Mouse (Mus musculus) forebrain, embryonic 11.5 days (tissue): ENCODE measurements at regions not wholly inside any gene's neighbourhood (a gene's known extent, or its start where the extent isn't known, plus 50 kb on each side); places are given as distances from the start of the nearest gene placed in this dataset.

Experiments used
- ATAC-seq: fragments of 200-750 bp; cut with Nextera tagmentation; replicated peaks from 2 replicates; pipeline ENCODE4 v1.8.0; 2017; ENCODE audit warnings: moderate TSS enrichment; ENCODE audit not compliant: low FRiP score
- DNase-seq: peaks from one replicate; pipeline ENCODE4 v3.0.0-alpha.2; 2017; ENCODE audit warnings: low spot score
- H3K27ac ChIP-seq: fragments of 300-500 bp; sonication (generic); 2 replicates; pipeline ENCODE4 v1.5.1; 2014; ENCODE audit warnings: low read depth, low read length
- H3K27me3 ChIP-seq: fragments of 300-500 bp; sonication (generic); 2 replicates; pipeline ENCODE4 v1.6.1; 2014; ENCODE audit warnings: mild to moderate bottlenecking, low read length, mixed read lengths; ENCODE audit not compliant: control insufficient read depth, insufficient read depth
- H3K36me3 ChIP-seq: fragments of 300-500 bp; sonication (generic); 2 replicates; pipeline ENCODE4 v1.6.1; 2014; ENCODE audit warnings: mild to moderate bottlenecking, low read length, moderate library complexity, mixed read lengths; ENCODE audit not compliant: control insufficient read depth, insufficient read depth
- H3K4me1 ChIP-seq: fragments of 300-500 bp; sonication (generic); replicated peaks from 2 replicates; pipeline ENCODE4 v1.6.1; 2014; ENCODE audit warnings: low read length, mixed read lengths; ENCODE audit not compliant: control insufficient read depth, insufficient read depth
- H3K4me2 ChIP-seq: fragments of 300-500 bp; sonication (generic); 2 replicates; pipeline ENCODE4 v1.6.1; 2014; ENCODE audit warnings: low read depth, mild to moderate bottlenecking, low read length, moderate library complexity, mixed read lengths; ENCODE audit not compliant: severe bottlenecking
- H3K4me3 ChIP-seq: fragments of 300-500 bp; sonication (generic); 2 replicates; pipeline ENCODE4 v1.5.1; 2014; ENCODE audit warnings: low read depth, low read length
- H3K9ac ChIP-seq: fragments of 300-500 bp; sonication (generic); 2 replicates; pipeline ENCODE4 v1.6.1; 2014; ENCODE audit warnings: low read length
- H3K9me3 ChIP-seq: fragments of 300-500 bp; sonication (generic); 2 replicates; pipeline ENCODE4 v1.6.1; 2016; ENCODE audit warnings: low read length, mixed read lengths; ENCODE audit not compliant: control insufficient read depth
- WGBS: fragments of 180-500 bp; shearing (Covaris S2); extraction: QIAGEN DNeasy Blood & Tissue Kit; methylation state at CpG from one replicate; pipeline ENCODE4 v1.1.7; 2014; 5-methylcytosine and 5-hydroxymethylcytosine counted together

- Histone ChIP-seq H3K27ac (peak overlapping the region; percentile 80), H3K4me1 (peaks cover 2% of the 10 kb centered on the region; the same call in 1 of the 2 replicates), H3K36me3 (no peaks in the 10 kb centered on the region), H3K9me3 (no peaks in the 10 kb centered on the region), H3K4me3 (no peak overlapping the region), H3K27me3 (no peaks in the 10 kb centered on the region), H3K9ac (no peak overlapping the region), H3K4me2 (no peak overlapping the region)
- WGBS, result 38% methylated on average over 12 of the region's 12 CpGs
- DNase-seq (peak; percentile 86), ATAC-seq (peak; percentile 86)
These were observed 96.8 kb upstream of the Rasgrp1 start for GRCm38 (mm10) chr2:117439372-117440183.

- ATAC-seq (no peak), DNase-seq (no peak)
- Histone ChIP-seq H3K9ac (no peak overlapping the region), H3K9me3 (no peaks in the 10 kb centered on the region), H3K4me1 (peaks cover 2% of the 10 kb centered on the region; the same call in 1 of the 2 replicates), H3K36me3 (no peaks in the 10 kb centered on the region), H3K27me3 (no peaks in the 10 kb centered on the region), H3K4me3 (no peak overlapping the region), H3K4me2 (no peak overlapping the region), H3K27ac (no peak overlapping the region)
- 82% methylated on average over 7 of the region's 7 CpGs for WGBS
These were observed 98.0 kb upstream of the Rasgrp1 start for GRCm38 (mm10) chr2:117440801-117441281.

GRCm38 (mm10) chr2:117442862-117443261, 100.1 kb upstream of the Rasgrp1 start:
- Histone ChIP-seq H3K4me3 (no peak overlapping the region), H3K27me3 (no peaks in the 10 kb centered on the region), H3K4me2 (no peak overlapping the region), H3K27ac (no peak overlapping the region), H3K4me1 (peaks cover 2% of the 10 kb centered on the region; the same call in 1 of the 2 replicates), H3K9ac (no peak overlapping the region), H3K36me3 (no peaks in the 10 kb centered on the region), H3K9me3 (no peaks in the 10 kb centered on the region)
- ATAC-seq (no peak), DNase-seq (no peak)
- 90% methylated on average over 4 of the region's 4 CpGs for WGBS

- no peak overlapping the region for H3K4me2 ChIP-seq
- no peak for ATAC-seq
- no peaks in the 10 kb centered on the region for H3K9me3 ChIP-seq
- no peak overlapping the region for H3K27ac ChIP-seq
- H3K9ac ChIP-seq, result no peak overlapping the region
- H3K4me3 ChIP-seq, result no peak overlapping the region
- H3K36me3 ChIP-seq, result no peaks in the 10 kb centered on the region
- peak; percentile 73 for DNase-seq
- 37% methylated on average over 5 of the region's 5 CpGs for WGBS
- H3K4me1 ChIP-seq, result peaks cover 1% of the 10 kb centered on the region; the same call in 1 of the 2 replicates
- H3K27me3 ChIP-seq, result no peaks in the 10 kb centered on the region
These were observed 101.9 kb upstream of the Rasgrp1 start for GRCm38 (mm10) chr2:117444671-117445070.

GRCm38 (mm10) chr2:117446876-117447275, 104.1 kb upstream of the Rasgrp1 start:
- H3K4me2 ChIP-seq, result no peak overlapping the region
- 89% methylated on average over 4 of the region's 4 CpGs for WGBS
- no peaks in the 10 kb centered on the region for H3K36me3 ChIP-seq
- H3K27ac ChIP-seq, result no peak overlapping the region
- ATAC-seq, result no peak
- no peak overlapping the region for H3K4me3 ChIP-seq
- DNase-seq, result no peak
- no peaks in the 10 kb centered on the region for H3K9me3 ChIP-seq
- no peaks in the 10 kb centered on the region for H3K27me3 ChIP-seq
- no peak overlapping the region for H3K9ac ChIP-seq
- no peaks in the 10 kb centered on the region for H3K4me1 ChIP-seq

GRCm38 (mm10) chr2:117450172-117450865, 107.5 kb upstream of the Rasgrp1 start:
- no peak overlapping the region for H3K27ac ChIP-seq

GRCm38 (mm10) chr2:117451818-117452217, 109.0 kb upstream of the Rasgrp1 start:
- no peaks in the 10 kb centered on the region for H3K9me3 ChIP-seq
- DNase-seq (no peak), ATAC-seq (no peak)
- H3K27ac ChIP-seq, result no peak overlapping the region
- 81% methylated on average over 5 of the region's 5 CpGs for WGBS
- H3K4me3 ChIP-seq, result no peak overlapping the region
- H3K36me3 ChIP-seq, result no peaks in the 10 kb centered on the region
- H3K9ac ChIP-seq, result no peak overlapping the region
- 0 out of 2 replicates have a peak, but pooled peaks cover 4% of the 10 kb centered on the region for H3K4me1 ChIP-seq
- no peaks in the 10 kb centered on the region for H3K27me3 ChIP-seq
- H3K4me2 ChIP-seq, result no peak overlapping the region

More at GRCm38 (mm10) chr2:117450172-117450865, 107.5 kb upstream of the Rasgrp1 start:
- no peaks in the 10 kb centered on the region for H3K36me3 ChIP-seq
- H3K9ac ChIP-seq, result no peak overlapping the region
- H3K27me3 ChIP-seq, result no peaks in the 10 kb centered on the region
- H3K4me3 ChIP-seq, result no peak overlapping the region
- no peaks in the 10 kb centered on the region for H3K4me1 ChIP-seq
- WGBS, result 61% methylated on average over 7 of the region's 7 CpGs
- ATAC-seq (peak; percentile 39), DNase-seq (peak; percentile 56)
- H3K9me3 ChIP-seq, result no peaks in the 10 kb centered on the region
- no peak overlapping the region for H3K4me2 ChIP-seq

- Histone ChIP-seq H3K4me2 (no peak overlapping the region), H3K9ac (no peak overlapping the region), H3K27me3 (no peaks in the 10 kb centered on the region), H3K36me3 (no peaks in the 10 kb centered on the region), H3K27ac (no peak overlapping the region), H3K4me1 (0 out of 2 replicates have a peak, but pooled peaks cover 4% of the 10 kb centered on the region), H3K9me3 (no peaks in the 10 kb centered on the region), H3K4me3 (no peak overlapping the region)
- 76% methylated on average over 4 of the region's 4 CpGs for whole genome bisulfite sequencing
- DNase-seq (no peak), ATAC-seq (no peak)
These were observed 112.4 kb upstream of the Rasgrp1 start for GRCm38 (mm10) chr2:117455021-117455739.
